Mouse (Mus musculus) spleen, postnatal 36 days (tissue): Measurements from ENCODE around the gene Smap1.
A peak's percentile ranks its signal among the peaks of the same experiment; 100 is the strongest.

Experiments used
- DNase-seq, 2 experiments: peaks; one replicate each; pipeline ENCODE4 v3.0.0; 2022; ENCODE audit warnings: low spot score in 2 of 2, mixed read lengths in 1 of 2

Gene Smap1

GRCm38 (mm10) chr1:23920275-23920674 is 1.8 kb downstream of the Smap1 start:
- no peak for DNase-seq

GRCm38 (mm10) chr1:23919086-23919485 is 3.0 kb downstream of the Smap1 start:
- no peak for DNase-seq

- DNase-seq, result no peak
Observed at GRCm38 (mm10) chr1:23915483-23915882, 6.6 kb downstream of the Smap1 start.

GRCm38 (mm10) chr1:23912988-23913387 is 9.1 kb downstream of the Smap1 start:
- no peak for DNase-seq

GRCm38 (mm10) chr1:23906082-23906481 is 16.0 kb downstream of the Smap1 start:
- no peak for DNase-seq

GRCm38 (mm10) chr1:23903340-23903739 is 18.8 kb downstream of the Smap1 start:
- DNase-seq, result no peak

- no peak for DNase-seq
Observed at GRCm38 (mm10) chr1:23902736-23903135, 19.4 kb downstream of the Smap1 start.

GRCm38 (mm10) chr1:23899647-23900020 is 22.5 kb downstream of the Smap1 start:
- DNase-seq, result peak in 1 of 2 experiments; percentile 25

GRCm38 (mm10) chr1:23899020-23899646 is 23.0 kb downstream of the Smap1 start:
- DNase-seq, result no peak

GRCm38 (mm10) chr1:23892072-23892471 is 30.0 kb downstream of the Smap1 start:
- no peak for DNase-seq

- no peak for DNase-seq
Observed at GRCm38 (mm10) chr1:23884914-23885313, 37.2 kb downstream of the Smap1 start.

- no peak for DNase-seq
Observed at GRCm38 (mm10) chr1:23884087-23884668, 37.9 kb downstream of the Smap1 start.

GRCm38 (mm10) chr1:23882681-23883080 is 39.4 kb downstream of the Smap1 start:
- no peak for DNase-seq

GRCm38 (mm10) chr1:23872194-23872593 is 49.9 kb downstream of the Smap1 start:
- DNase-seq, result no peak

GRCm38 (mm10) chr1:23867350-23867862 is 54.7 kb downstream of the Smap1 start:
- no peak for DNase-seq

- DNase-seq, result no peak
Observed at GRCm38 (mm10) chr1:23865566-23865965, 56.6 kb downstream of the Smap1 start.

GRCm38 (mm10) chr1:23860944-23861343 is 61.2 kb downstream of the Smap1 start:
- no peak for DNase-seq

GRCm38 (mm10) chr1:23855623-23856022 is 66.5 kb downstream of the Smap1 start:
- no peak for DNase-seq

GRCm38 (mm10) chr1:23846044-23846680 is 76.0 kb downstream of the Smap1 start:
- DNase-seq, result no peak

GRCm38 (mm10) chr1:23845007-23845406 is 77.1 kb downstream of the Smap1 start:
- no peak for DNase-seq

GRCm38 (mm10) chr1:23843790-23844189 is 78.3 kb downstream of the Smap1 start:
- DNase-seq, result no peak

GRCm38 (mm10) chr1:23842629-23843028 is 79.5 kb downstream of the Smap1 start:
- DNase-seq, result no peak

- DNase-seq, result no peak
Observed at GRCm38 (mm10) chr1:23840924-23841323, 81.2 kb downstream of the Smap1 start.
